Mouse (Mus musculus): Measurements from ENCODE around the gene Katnb1. TPM values are rescaled to one million over a fixed set of nuclear protein-coding genes. Genes with fewer than 3 reads are reported as not detected.

Katnb1 gene
- polyA plus RNA-seq, 1 experiment from 2014 or later = 7.8 TPM

GRCm38 (mm10) chr8:95113108-95113507, 32.1 kb downstream of the Katnb1 start:
- Histone ChIP-seq H3K4me3 (ENCODE audit: inconsistent target) (no peak overlapping the region), H3K27ac (no peak overlapping the region), H3K79me2 (ENCODE audit: inconsistent target) (no peaks in the 10 kb centered on the region), H3K36me3 (ENCODE audit: inconsistent target) (no peaks in the 10 kb centered on the region)
- 66% methylated on average over 4 of the region's 4 CpGs for WGBS (ENCODE audit: missing documents)

GRCm38 (mm10) chr8:95113750-95114149, 32.8 kb downstream of the Katnb1 start:
- no peak overlapping the region for H3K27ac ChIP-seq
- H3K4me3 ChIP-seq (ENCODE audit: inconsistent target) = no peak overlapping the region
- H3K79me2 ChIP-seq (ENCODE audit: inconsistent target) = no peaks in the 10 kb centered on the region
- no peaks in the 10 kb centered on the region for H3K36me3 ChIP-seq (ENCODE audit: inconsistent target)
- WGBS (ENCODE audit: missing documents) = 85% methylated on average over 3 of the region's 3 CpGs

GRCm38 (mm10) chr8:95123455-95123854, 42.5 kb downstream of the Katnb1 start:
- H3K79me2 ChIP-seq (ENCODE audit: inconsistent target) = no peaks in the 10 kb centered on the region
- no peaks in the 10 kb centered on the region for H3K36me3 ChIP-seq (ENCODE audit: inconsistent target)
- H3K4me3 ChIP-seq (ENCODE audit: inconsistent target) = no peak overlapping the region
- H3K27ac ChIP-seq = no peak overlapping the region
- 87% methylated on average over 5 of the region's 5 CpGs for WGBS (ENCODE audit: missing documents)

- Histone ChIP-seq H3K4me3 (ENCODE audit: inconsistent target) (no peak overlapping the region), H3K36me3 (ENCODE audit: inconsistent target) (no peaks in the 10 kb centered on the region), H3K27ac (no peak overlapping the region), H3K79me2 (ENCODE audit: inconsistent target) (no peaks in the 10 kb centered on the region)
- WGBS (ENCODE audit: missing documents) = 92% methylated on average over 11 of the region's 11 CpGs
Measured at GRCm38 (mm10) chr8:95126497-95126896, 45.5 kb downstream of the Katnb1 start.

GRCm38 (mm10) chr8:95127658-95128057, 46.7 kb downstream of the Katnb1 start:
- 80% methylated on average over 9 of the region's 9 CpGs for WGBS (ENCODE audit: missing documents)
- Histone ChIP-seq H3K27ac (no peak overlapping the region), H3K4me3 (ENCODE audit: inconsistent target) (no peak overlapping the region), H3K36me3 (ENCODE audit: inconsistent target) (no peaks in the 10 kb centered on the region), H3K79me2 (ENCODE audit: inconsistent target) (no peaks in the 10 kb centered on the region)

GRCm38 (mm10) chr8:95128750-95129260, 47.8 kb downstream of the Katnb1 start:
- no peak overlapping the region for H3K4me3 ChIP-seq (ENCODE audit: inconsistent target)
- H3K36me3 ChIP-seq (ENCODE audit: inconsistent target) = no peaks in the 10 kb centered on the region
- WGBS (ENCODE audit: missing documents) = 97% methylated on average over 11 of the region's 11 CpGs
- no peaks in the 10 kb centered on the region for H3K79me2 ChIP-seq (ENCODE audit: inconsistent target)
- H3K27ac ChIP-seq = no peak overlapping the region

- Histone ChIP-seq H3K27ac (no peak overlapping the region), H3K36me3 (ENCODE audit: inconsistent target) (no peaks in the 10 kb centered on the region), H3K79me2 (ENCODE audit: inconsistent target) (no peaks in the 10 kb centered on the region), H3K4me3 (ENCODE audit: inconsistent target) (no peak overlapping the region)
- 95% methylated on average over 15 of the region's 15 CpGs for WGBS (ENCODE audit: missing documents)
Measured at GRCm38 (mm10) chr8:95130966-95131537, 50.1 kb downstream of the Katnb1 start.

- no peaks in the 10 kb centered on the region for H3K36me3 ChIP-seq (ENCODE audit: inconsistent target)
- no peak overlapping the region for H3K27ac ChIP-seq
- no peaks in the 10 kb centered on the region for H3K79me2 ChIP-seq (ENCODE audit: inconsistent target)
- WGBS (ENCODE audit: missing documents) = 79% methylated on average over 5 of the region's 5 CpGs
- H3K4me3 ChIP-seq (ENCODE audit: inconsistent target) = no peak overlapping the region
Measured at GRCm38 (mm10) chr8:95131983-95132382, 51.0 kb downstream of the Katnb1 start.

- Histone ChIP-seq H3K27ac (no peak overlapping the region), H3K36me3 (ENCODE audit: inconsistent target) (no peaks in the 10 kb centered on the region), H3K4me3 (ENCODE audit: inconsistent target) (no peak overlapping the region), H3K79me2 (ENCODE audit: inconsistent target) (no peaks in the 10 kb centered on the region)
- WGBS (ENCODE audit: missing documents) = 100% methylated on average over 2 of the region's 2 CpGs
Measured at GRCm38 (mm10) chr8:95134186-95134585, 53.2 kb downstream of the Katnb1 start.

GRCm38 (mm10) chr8:95135242-95135641, 54.3 kb downstream of the Katnb1 start:
- WGBS (ENCODE audit: missing documents) = 37% methylated on average over 3 of the region's 3 CpGs
- Histone ChIP-seq H3K27ac (no peak overlapping the region), H3K79me2 (ENCODE audit: inconsistent target) (no peaks in the 10 kb centered on the region), H3K4me3 (ENCODE audit: inconsistent target) (no peak overlapping the region), H3K36me3 (ENCODE audit: inconsistent target) (no peaks in the 10 kb centered on the region)

GRCm38 (mm10) chr8:95136218-95136617, 55.2 kb downstream of the Katnb1 start:
- Histone ChIP-seq H3K36me3 (ENCODE audit: inconsistent target) (no peaks in the 10 kb centered on the region), H3K27ac (no peak overlapping the region), H3K79me2 (ENCODE audit: inconsistent target) (no peaks in the 10 kb centered on the region), H3K4me3 (ENCODE audit: inconsistent target) (no peak overlapping the region)
- 68% methylated on average over 2 of the region's 3 CpGs for WGBS (ENCODE audit: missing documents)

- H3K36me3 ChIP-seq (ENCODE audit: inconsistent target) = no peaks in the 10 kb centered on the region
- WGBS (ENCODE audit: missing documents) = 65% methylated on average over 12 of the region's 12 CpGs
- H3K4me3 ChIP-seq (ENCODE audit: inconsistent target) = no peak overlapping the region
- no peaks in the 10 kb centered on the region for H3K79me2 ChIP-seq (ENCODE audit: inconsistent target)
- no peak overlapping the region for H3K27ac ChIP-seq
Measured at GRCm38 (mm10) chr8:95137201-95137600, 56.2 kb downstream of the Katnb1 start.

GRCm38 (mm10) chr8:95137641-95138098, 56.7 kb downstream of the Katnb1 start:
- Histone ChIP-seq H3K79me2 (ENCODE audit: inconsistent target) (no peaks in the 10 kb centered on the region), H3K27ac (no peak overlapping the region), H3K4me3 (ENCODE audit: inconsistent target) (no peak overlapping the region), H3K36me3 (ENCODE audit: inconsistent target) (no peaks in the 10 kb centered on the region)
- WGBS (ENCODE audit: missing documents) = 18% methylated on average over 25 of the region's 28 CpGs

GRCm38 (mm10) chr8:95138341-95139050, 57.5 kb downstream of the Katnb1 start:
- no peak overlapping the region for H3K4me3 ChIP-seq (ENCODE audit: inconsistent target)
- no peak overlapping the region for H3K27ac ChIP-seq
- H3K79me2 ChIP-seq (ENCODE audit: inconsistent target) = no peaks in the 10 kb centered on the region
- no peaks in the 10 kb centered on the region for H3K36me3 ChIP-seq (ENCODE audit: inconsistent target)
- WGBS (ENCODE audit: missing documents) = 71% methylated on average over 6 of the region's 6 CpGs

GRCm38 (mm10) chr8:95139051-95139365, 58.0 kb downstream of the Katnb1 start:
- Histone ChIP-seq H3K36me3 (ENCODE audit: inconsistent target) (no peaks in the 10 kb centered on the region), H3K79me2 (ENCODE audit: inconsistent target) (no peaks in the 10 kb centered on the region)
- WGBS (ENCODE audit: missing documents) = 13% methylated on average over 1 of the region's 1 CpGs

More at GRCm38 (mm10) chr8:95139051-95139365, 58.0 kb downstream of the Katnb1 start:
- Histone ChIP-seq H3K27ac (no peak overlapping the region), H3K4me3 (ENCODE audit: inconsistent target) (no peak overlapping the region)

Measured in macrophage (primary cell).